Mouse (Mus musculus): Measurements from ENCODE around the gene Gphn.

Gphn gene

GRCm38 (mm10) chr12:78727723-78728122 lies 501.5 kb downstream of the Gphn start:
- no peak for DNase-seq
